Mouse (Mus musculus) forebrain, embryonic 16.5 days (tissue): ENCODE data around the gene Ndp. TPM values are rescaled to one million over a fixed set of nuclear protein-coding genes. Genes with fewer than 3 reads are reported as not detected.

Source experiments
- ATAC-seq: fragments of 200-750 bp; cut with Nextera tagmentation; 2 replicates; pipeline ENCODE4 v1.8.0; 2017; ENCODE audit warnings: mild to moderate bottlenecking, moderate library complexity
- H3K27ac ChIP-seq: fragments of 300-500 bp; sonication (generic); 2 replicates; pipeline ENCODE4 v1.5.1; 2014; ENCODE audit warnings: low read length, control low read depth
- H3K27me3 ChIP-seq: fragments of 300-500 bp; sonication (generic); replicated peaks from 2 replicates; pipeline ENCODE4 v1.6.1; 2014; ENCODE audit warnings: low read length; ENCODE audit not compliant: control insufficient read depth, insufficient read depth
- H3K36me3 ChIP-seq: fragments of 300-500 bp; sonication (generic); 2 replicates; pipeline ENCODE4 v1.6.1; 2014; ENCODE audit not compliant: control insufficient read depth, insufficient read depth
- H3K4me1 ChIP-seq: fragments of 300-500 bp; sonication (generic); replicated peaks from 2 replicates; pipeline ENCODE4 v1.6.1; 2014; ENCODE audit warnings: low read length; ENCODE audit not compliant: control insufficient read depth, insufficient read depth
- H3K4me2 ChIP-seq: fragments of 300-500 bp; sonication (generic); 2 replicates; pipeline ENCODE4 v1.6.1; 2014; ENCODE audit warnings: mild to moderate bottlenecking, low read length, control low read depth
- H3K4me3 ChIP-seq: fragments of 300-500 bp; sonication (generic); replicated peaks from 2 replicates; pipeline ENCODE4 v1.5.1; 2014; ENCODE audit warnings: mild to moderate bottlenecking, low read length, control low read depth
- H3K9ac ChIP-seq: fragments of 300-500 bp; sonication (generic); replicated peaks from 2 replicates; pipeline ENCODE4 v1.6.1; 2014; ENCODE audit warnings: low read depth, low read length, control low read depth
- H3K9me3 ChIP-seq: fragments of 300-500 bp; sonication (generic); 2 replicates; pipeline ENCODE4 v1.6.1; 2016; ENCODE audit warnings: low read length; ENCODE audit not compliant: control insufficient read depth
- WGBS: fragments of 180-500 bp; shearing (Covaris S2); extraction: QIAGEN DNeasy Blood & Tissue Kit; methylation state at CpG from one replicate; pipeline ENCODE4 v1.1.7; 2014; 5-methylcytosine and 5-hydroxymethylcytosine counted together
- polyA plus RNA-seq: library from polyadenylated mRNA; unstranded; fragments of >200 nt; fragmentation: Nextera tagmentation; extraction: Ambion mirVana; gene quantifications from 2 replicates; pipeline ENCODE4 v1.2.1, GENCODE M21; 2015

The Ndp gene
- polyA plus RNA-seq: 7.2 and 9.2 TPM in 2 replicates

GRCm38 (mm10) chrX:16911241-16911873 is at the start of gene Ndp:
Gene Ndp (minus strand): TSS chrX:16911774.
- Histone ChIP-seq H3K4me1 (no peaks in the 10 kb centered on the region; the same call in 1 of the 2 replicates), H3K4me3 (peak within 1 kb of the TSS; percentile 41), H3K27ac (peak within 1 kb of the TSS; percentile 44), H3K36me3 (no peaks in the 10 kb centered on the region), H3K9me3 (no peaks in the 10 kb centered on the region), H3K4me2 (peak within 1 kb of the TSS; percentile 59), H3K27me3 (no peaks in the 10 kb centered on the region), H3K9ac (peak within 1 kb of the TSS; percentile 34; the same call in 1 of the 2 replicates)
- 24% methylated on average over 13 of the region's 13 CpGs for WGBS
- ATAC-seq: peak; percentile 70

- H3K27ac ChIP-seq: no peak overlapping the region
- H3K27me3 ChIP-seq: no peaks in the 10 kb centered on the region
- H3K4me2 ChIP-seq: no peak overlapping the region
- no peaks in the 10 kb centered on the region for H3K9me3 ChIP-seq
- no peaks in the 10 kb centered on the region for H3K4me1 ChIP-seq
- WGBS: 37% methylated on average over 2 of the region's 2 CpGs
- H3K4me3 ChIP-seq: no peak overlapping the region
- 0 out of 2 replicates have a peak, but pooled peaks have one; percentile 45 for ATAC-seq
- no peak overlapping the region for H3K9ac ChIP-seq
- no peaks in the 10 kb centered on the region for H3K36me3 ChIP-seq
Measured at GRCm38 (mm10) chrX:16954767-16955166, 43.2 kb upstream of the Ndp start.

- Histone ChIP-seq H3K9me3 (no peaks in the 10 kb centered on the region), H3K27me3 (no peaks in the 10 kb centered on the region), H3K4me1 (no peaks in the 10 kb centered on the region), H3K4me2 (no peak overlapping the region), H3K4me3 (no peak overlapping the region), H3K27ac (no peak overlapping the region), H3K9ac (no peak overlapping the region), H3K36me3 (no peaks in the 10 kb centered on the region)
- ATAC-seq: no peak
Measured at GRCm38 (mm10) chrX:16918006-16918405, 6.4 kb upstream of the Ndp start.

GRCm38 (mm10) chrX:16913118-16913517 is 1.5 kb upstream of the Ndp start:
- H3K4me2 ChIP-seq: no peak overlapping the region
- H3K4me3 ChIP-seq: no peak overlapping the region
- H3K27ac ChIP-seq: no peak overlapping the region
- no peak overlapping the region for H3K9ac ChIP-seq
- no peak for ATAC-seq
- H3K9me3 ChIP-seq: no peaks in the 10 kb centered on the region
- no peaks in the 10 kb centered on the region for H3K27me3 ChIP-seq
- WGBS: 75% methylated on average over 1 of the region's 1 CpGs
- no peaks in the 10 kb centered on the region; the same call in 1 of the 2 replicates for H3K4me1 ChIP-seq
- H3K36me3 ChIP-seq: no peaks in the 10 kb centered on the region

GRCm38 (mm10) chrX:16911911-16912310 is 337 bp upstream of the Ndp start:
- Histone ChIP-seq H3K4me2 (peak overlapping the region; percentile 59), H3K27ac (no peak overlapping the region), H3K4me1 (no peaks in the 10 kb centered on the region; the same call in 1 of the 2 replicates), H3K27me3 (no peaks in the 10 kb centered on the region), H3K36me3 (no peaks in the 10 kb centered on the region), H3K4me3 (peak overlapping the region; percentile 41), H3K9ac (no peak overlapping the region), H3K9me3 (no peaks in the 10 kb centered on the region)
- 18% methylated on average over 4 of the region's 4 CpGs for WGBS
- ATAC-seq: no peak; the same call in 1 of the 2 replicates

- Histone ChIP-seq H3K4me2 (peak overlapping the region; percentile 59), H3K4me1 (no peaks in the 10 kb centered on the region; the same call in 1 of the 2 replicates), H3K27me3 (no peaks in the 10 kb centered on the region), H3K4me3 (peak overlapping the region; percentile 41), H3K27ac (peak overlapping the region; percentile 44), H3K9me3 (no peaks in the 10 kb centered on the region), H3K9ac (peak overlapping the region; percentile 34; the same call in 1 of the 2 replicates), H3K36me3 (no peaks in the 10 kb centered on the region)
- 15% methylated on average over 18 of the region's 18 CpGs for WGBS
- peak; percentile 46 for ATAC-seq
Measured at GRCm38 (mm10) chrX:16910211-16911095, 1.1 kb downstream of the Ndp start.

GRCm38 (mm10) chrX:16908652-16909051 is 2.9 kb downstream of the Ndp start:
- ATAC-seq: no peak
- Histone ChIP-seq H3K9ac (no peak overlapping the region), H3K9me3 (no peaks in the 10 kb centered on the region), H3K4me3 (no peak overlapping the region), H3K4me2 (no peak overlapping the region), H3K4me1 (no peaks in the 10 kb centered on the region; the same call in 1 of the 2 replicates), H3K36me3 (no peaks in the 10 kb centered on the region), H3K27ac (no peak overlapping the region), H3K27me3 (no peaks in the 10 kb centered on the region)
- 72% methylated on average over 2 of the region's 2 CpGs for WGBS

- H3K27ac ChIP-seq: no peak overlapping the region
- no peaks in the 10 kb centered on the region for H3K36me3 ChIP-seq
- 75% methylated on average over 6 of the region's 6 CpGs for WGBS
- no peaks in the 10 kb centered on the region for H3K27me3 ChIP-seq
- ATAC-seq: no peak
- no peak overlapping the region for H3K4me3 ChIP-seq
- H3K9ac ChIP-seq: no peak overlapping the region
- H3K4me2 ChIP-seq: no peak overlapping the region
- H3K4me1 ChIP-seq: no peaks in the 10 kb centered on the region; the same call in 1 of the 2 replicates
- no peaks in the 10 kb centered on the region for H3K9me3 ChIP-seq
Measured at GRCm38 (mm10) chrX:16907554-16907953, 4.0 kb downstream of the Ndp start.
